In the genomic region with DNA sequence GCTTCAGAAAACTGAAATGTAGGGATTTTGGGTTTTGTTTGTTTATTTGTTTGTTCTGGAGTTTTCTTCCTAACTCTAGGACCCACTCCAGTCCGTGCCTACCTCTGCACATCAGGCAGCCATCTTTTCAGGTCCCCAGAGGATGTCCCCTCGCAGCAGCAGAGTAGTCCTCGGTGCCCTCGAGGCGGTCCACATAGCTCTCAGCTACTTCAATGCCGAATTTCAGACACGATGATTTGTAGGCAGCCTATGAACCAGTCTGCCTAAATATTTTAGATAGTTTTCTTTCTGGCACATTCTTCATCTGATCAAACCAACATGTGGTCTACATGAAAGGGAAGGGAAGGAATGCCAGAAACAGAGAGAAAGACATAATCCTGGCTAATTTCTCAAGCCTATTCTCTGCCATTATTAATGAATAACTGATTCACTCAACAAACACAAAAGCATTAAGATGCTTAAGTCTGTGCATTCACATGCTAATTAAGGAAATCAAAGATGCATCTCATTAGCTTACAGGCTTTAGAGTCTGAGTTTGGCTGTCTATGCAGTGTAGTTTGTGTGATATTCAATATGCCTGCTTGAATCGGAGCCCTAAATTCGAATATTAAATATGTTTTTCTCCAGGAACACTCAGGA, we compare ENCODE assay signal across 13 mouse cellular contexts. TPM values are rescaled to one million over a fixed set of nuclear protein-coding genes. Genes with fewer than 3 reads are reported as not detected.
DNase-seq lines count a peak whose midpoint lies in the region; ATAC-seq lines count a peak whose summit lies in the region.
"Had no signal": no experiment of that assay in that cellular context is flagged by ENCODE, and none has a peak within 500 bp of the region (broad histone marks: within the 10 kb centered on the region; RNA-seq: fewer than 3 reads in every experiment).

No protein-coding gene starts in this region.

- H3K4me3 ChIP-seq in forebrain, embryonic 12.5 days (replicated peaks), result no peak overlapping the region
- H3K4me3 ChIP-seq in hindbrain, embryonic 14.5 days (replicated peaks; ENCODE audit: low read length), result no peak overlapping the region
- H3K4me3 ChIP-seq in midbrain, embryonic 15.5 days, result no peak overlapping the region

- H3K4me1 ChIP-seq in forebrain, embryonic 12.5 days, result peaks cover 29% of the 10 kb centered on the region
- H3K4me1 ChIP-seq in hindbrain, embryonic 14.5 days (replicated peaks; ENCODE audit: control insufficient read depth, insufficient read depth, low read length), result peaks cover 3% of the 10 kb centered on the region; the same call in 1 of the 2 replicates
- peaks cover 13% of the 10 kb centered on the region; the same call in 1 of the 2 replicates for H3K4me1 ChIP-seq in midbrain, embryonic 15.5 days

- H3K27me3 ChIP-seq in forebrain, embryonic 12.5 days, result no peaks in the 10 kb centered on the region
- H3K27me3 ChIP-seq in hindbrain, embryonic 14.5 days (ENCODE audit: control insufficient read depth, insufficient read depth, low read length), result no peaks in the 10 kb centered on the region
- H3K27me3 ChIP-seq in midbrain, embryonic 15.5 days (replicated peaks), result no peaks in the 10 kb centered on the region

- H3K4me2 ChIP-seq in forebrain, embryonic 12.5 days, result no peak overlapping the region
- H3K4me2 ChIP-seq in hindbrain, embryonic 14.5 days (replicated peaks), result no peak overlapping the region
- H3K4me2 ChIP-seq in midbrain, embryonic 15.5 days, result no peak overlapping the region

- no peaks in the 10 kb centered on the region for H3K36me3 ChIP-seq in forebrain, embryonic 12.5 days (replicated peaks)
- no peaks in the 10 kb centered on the region for H3K36me3 ChIP-seq in hindbrain, embryonic 14.5 days (replicated peaks; ENCODE audit: control insufficient read depth, insufficient read depth)
- H3K36me3 ChIP-seq in midbrain, embryonic 15.5 days (replicated peaks), result no peaks in the 10 kb centered on the region

- H3K27ac ChIP-seq in forebrain, embryonic 12.5 days, result peak overlapping the region; percentile 51
- no peak overlapping the region for H3K27ac ChIP-seq in hindbrain, embryonic 14.5 days
- H3K27ac ChIP-seq in midbrain, embryonic 15.5 days, result no peak overlapping the region
- H3K27ac ChIP-seq: liver, embryonic 14.5 days had no signal

- peak; percentile 87 for ATAC-seq in forebrain, embryonic 12.5 days (ENCODE audit: low FRiP score)
- peak; percentile 80; the same call in 1 of the 2 replicates for ATAC-seq in hindbrain, embryonic 14.5 days (ENCODE audit: low FRiP score)
- peak; percentile 84 for ATAC-seq in midbrain, embryonic 15.5 days (replicated peaks)

- peak; percentile 86 for DNase-seq in Muller cell, postnatal 12 days (ENCODE audit: inconsistent ontology term)
- DNase-seq in hindbrain, embryonic 14.5 days (ENCODE audit: low spot score), result peak; percentile 60
- no peak for DNase-seq in thymus, postnatal 10 days (ENCODE audit: low spot score in 2 of 2)
- no peak for DNase-seq in thymus, postnatal 14 days
- no peak for DNase-seq in thymus, postnatal 36 days
- DNase-seq in right cerebral cortex, postnatal 4 days, result no peak
- DNase-seq: adrenal gland, postnatal 36 days; cerebellum, adult 11 months; kidney, postnatal 10 days; lung, postnatal 14 days had no signal

- H3K9ac ChIP-seq in forebrain, embryonic 12.5 days, result no peak overlapping the region
- no peak overlapping the region for H3K9ac ChIP-seq in hindbrain, embryonic 14.5 days
- H3K9ac ChIP-seq in midbrain, embryonic 15.5 days, result no peak overlapping the region
- H3K9ac ChIP-seq: liver, embryonic 14.5 days had no signal

- H3K9me3 ChIP-seq in forebrain, embryonic 12.5 days, result no peaks in the 10 kb centered on the region
- H3K9me3 ChIP-seq in hindbrain, embryonic 14.5 days (ENCODE audit: control insufficient read depth, low read length), result no peaks in the 10 kb centered on the region
- no peaks in the 10 kb centered on the region for H3K9me3 ChIP-seq in midbrain, embryonic 15.5 days

- whole genome bisulfite sequencing in forebrain, embryonic 12.5 days, result 12% methylated on average over 9 of the region's 9 CpGs
- 28% methylated on average over 9 of the region's 9 CpGs for WGBS in hindbrain, embryonic 14.5 days
- WGBS in midbrain, embryonic 15.5 days, result 25% methylated on average over 9 of the region's 9 CpGs

RNA-seq across cellular contexts. Expression of gene Fer, which starts 55.2 kb away (rescaled TPM):
- polyA plus RNA-seq in forebrain, embryonic 12.5 days (2016; fragmentation: Nextera tagmentation; extraction: Ambion mirVana), result 34.6 and 37.7 TPM in 2 replicates
- 35.8 and 36.8 TPM in 2 replicates for polyA plus RNA-seq in hindbrain, embryonic 14.5 days (2014; fragmentation: Nextera tagmentation; extraction: Ambion mirVana)
- 34.6 and 38.3 TPM in 2 replicates for polyA plus RNA-seq in midbrain, embryonic 15.5 days (2015; fragmentation: Nextera tagmentation; extraction: Ambion mirVana)

RNA-seq across cellular contexts. Expression of gene A930002H24Rik, which starts 55.9 kb away (rescaled TPM):
- 1.7 and 2.2 TPM in 2 replicates for polyA plus RNA-seq in forebrain, embryonic 12.5 days (2016; fragmentation: Nextera tagmentation; extraction: Ambion mirVana)
- 1.9 and 3.0 TPM in 2 replicates for polyA plus RNA-seq in hindbrain, embryonic 14.5 days (2014; fragmentation: Nextera tagmentation; extraction: Ambion mirVana)
- polyA plus RNA-seq in midbrain, embryonic 15.5 days (2015; fragmentation: Nextera tagmentation; extraction: Ambion mirVana), result 1.7 and 2.5 TPM in 2 replicates

Comparison
In these comparisons a context has a peak if more than half of its experiments do, and no peak if none do; other contexts are left out.
1. DNase-seq: peak in Muller cell, postnatal 12 days (single experiment) and hindbrain, embryonic 14.5 days (single experiment); none in thymus, postnatal 10 days (0 of 2), thymus, postnatal 14 days (single experiment), thymus, postnatal 36 days (0 of 2) and right cerebral cortex, postnatal 4 days (single experiment).
2. Peak in every context shown above with its lines, with median percentiles within 50 percentile points of each other: ATAC-seq.